Mouse (Mus musculus): ENCODE measurements around the gene Csnk1g1. TPM values are rescaled to one million over a fixed set of nuclear protein-coding genes. Genes with fewer than 3 reads are reported as not detected.

The Csnk1g1 gene
- polyA plus RNA-seq, 1 experiment from 2014 or later = 12.6 TPM

- H3K9ac ChIP-seq (replicated peaks; ENCODE audit: low read length) = peak overlapping the region; percentile 87
- 0 out of 2 replicates have a peak, but pooled peaks cover 10% of the 10 kb centered on the region for H3K4me1 ChIP-seq (ENCODE audit: insufficient read depth, low read length)
- H3K9me3 ChIP-seq (ENCODE audit: low read length) = no peaks in the 10 kb centered on the region
- H3K36me3 ChIP-seq (ENCODE audit: insufficient read depth, low read length) = no peaks in the 10 kb centered on the region
- ATAC-seq (ENCODE audit: low FRiP score, low TSS enrichment) = no peak
- WGBS = 6% methylated on average over 4 of the region's 4 CpGs
- H3K27me3 ChIP-seq (ENCODE audit: insufficient read depth, low read length) = no peaks in the 10 kb centered on the region
- H3K4me3 ChIP-seq (ENCODE audit: low read length) = peak overlapping the region; percentile 95
- H3K27ac ChIP-seq (ENCODE audit: low read length) = peak overlapping the region; percentile 93; the same call in 1 of the 2 replicates
- peak overlapping the region; percentile 86 for H3K4me2 ChIP-seq (replicated peaks; ENCODE audit: low read depth, low read length)
Measured at GRCm38 (mm10) chr9:65909837-65910236, 1.1 kb downstream of the Csnk1g1 start.

GRCm38 (mm10) chr9:65913976-65914375 is 5.3 kb downstream of the Csnk1g1 start:
- no peaks in the 10 kb centered on the region for H3K36me3 ChIP-seq (ENCODE audit: insufficient read depth, low read length)
- no peaks in the 10 kb centered on the region for H3K9me3 ChIP-seq (ENCODE audit: low read length)
- no peak overlapping the region for H3K9ac ChIP-seq (replicated peaks; ENCODE audit: low read length)
- H3K4me1 ChIP-seq (ENCODE audit: insufficient read depth, low read length) = 0 out of 2 replicates have a peak, but pooled peaks cover 7% of the 10 kb centered on the region
- H3K4me3 ChIP-seq (ENCODE audit: low read length) = no peak overlapping the region
- H3K4me2 ChIP-seq (replicated peaks; ENCODE audit: low read depth, low read length) = no peak overlapping the region
- ATAC-seq (ENCODE audit: low FRiP score, low TSS enrichment) = no peak
- WGBS = 72% methylated on average over 2 of the region's 2 CpGs
- H3K27ac ChIP-seq (ENCODE audit: low read length) = no peak overlapping the region
- no peaks in the 10 kb centered on the region for H3K27me3 ChIP-seq (ENCODE audit: insufficient read depth, low read length)

- Histone ChIP-seq H3K9ac (replicated peaks; ENCODE audit: low read length) (no peak overlapping the region), H3K9me3 (ENCODE audit: low read length) (no peaks in the 10 kb centered on the region), H3K4me1 (ENCODE audit: insufficient read depth, low read length) (no peaks in the 10 kb centered on the region), H3K36me3 (ENCODE audit: insufficient read depth, low read length) (no peaks in the 10 kb centered on the region), H3K4me3 (ENCODE audit: low read length) (no peak overlapping the region), H3K27ac (ENCODE audit: low read length) (no peak overlapping the region), H3K4me2 (replicated peaks; ENCODE audit: low read depth, low read length) (no peak overlapping the region), H3K27me3 (ENCODE audit: insufficient read depth, low read length) (no peaks in the 10 kb centered on the region)
- whole genome bisulfite sequencing = 96% methylated on average over 1 of the region's 1 CpGs
- no peak for ATAC-seq (ENCODE audit: low FRiP score, low TSS enrichment)
Measured at GRCm38 (mm10) chr9:65917015-65917414, 8.3 kb downstream of the Csnk1g1 start.

- no peak overlapping the region for H3K4me2 ChIP-seq (replicated peaks; ENCODE audit: low read depth, low read length)
- H3K27ac ChIP-seq (ENCODE audit: low read length) = no peak overlapping the region
- H3K9me3 ChIP-seq (ENCODE audit: low read length) = no peaks in the 10 kb centered on the region
- H3K36me3 ChIP-seq (ENCODE audit: insufficient read depth, low read length) = no peaks in the 10 kb centered on the region
- H3K9ac ChIP-seq (replicated peaks; ENCODE audit: low read length) = no peak overlapping the region
- no peak for ATAC-seq (ENCODE audit: low FRiP score, low TSS enrichment)
- H3K27me3 ChIP-seq (ENCODE audit: insufficient read depth, low read length) = no peaks in the 10 kb centered on the region
- H3K4me3 ChIP-seq (ENCODE audit: low read length) = no peak overlapping the region
- no peaks in the 10 kb centered on the region for H3K4me1 ChIP-seq (ENCODE audit: insufficient read depth, low read length)
Measured at GRCm38 (mm10) chr9:65928456-65928855, 19.7 kb downstream of the Csnk1g1 start.

- no peaks in the 10 kb centered on the region for H3K36me3 ChIP-seq (ENCODE audit: insufficient read depth, low read length)
- H3K4me1 ChIP-seq (ENCODE audit: insufficient read depth, low read length) = no peaks in the 10 kb centered on the region
- no peaks in the 10 kb centered on the region for H3K9me3 ChIP-seq (ENCODE audit: low read length)
- no peak overlapping the region for H3K9ac ChIP-seq (replicated peaks; ENCODE audit: low read length)
- ATAC-seq (ENCODE audit: low FRiP score, low TSS enrichment) = no peak
- H3K4me2 ChIP-seq (replicated peaks; ENCODE audit: low read depth, low read length) = no peak overlapping the region
- H3K4me3 ChIP-seq (ENCODE audit: low read length) = no peak overlapping the region
- no peak overlapping the region for H3K27ac ChIP-seq (ENCODE audit: low read length)
- no peaks in the 10 kb centered on the region for H3K27me3 ChIP-seq (ENCODE audit: insufficient read depth, low read length)
Measured at GRCm38 (mm10) chr9:65929826-65930225, 21.1 kb downstream of the Csnk1g1 start.

GRCm38 (mm10) chr9:65937566-65937965 is 28.8 kb downstream of the Csnk1g1 start:
- no peak overlapping the region for H3K4me2 ChIP-seq (replicated peaks; ENCODE audit: low read depth, low read length)
- WGBS = 88% methylated on average over 2 of the region's 2 CpGs
- H3K27me3 ChIP-seq (ENCODE audit: insufficient read depth, low read length) = no peaks in the 10 kb centered on the region
- ATAC-seq (ENCODE audit: low FRiP score, low TSS enrichment) = no peak
- no peaks in the 10 kb centered on the region for H3K36me3 ChIP-seq (ENCODE audit: insufficient read depth, low read length)
- no peak overlapping the region for H3K9ac ChIP-seq (replicated peaks; ENCODE audit: low read length)
- H3K4me3 ChIP-seq (ENCODE audit: low read length) = no peak overlapping the region
- H3K4me1 ChIP-seq (ENCODE audit: insufficient read depth, low read length) = no peaks in the 10 kb centered on the region
- no peaks in the 10 kb centered on the region for H3K9me3 ChIP-seq (ENCODE audit: low read length)
- no peak overlapping the region for H3K27ac ChIP-seq (ENCODE audit: low read length)

GRCm38 (mm10) chr9:65951082-65951587 is 42.4 kb downstream of the Csnk1g1 start:
- H3K27ac ChIP-seq (ENCODE audit: low read length) = no peak overlapping the region
- H3K4me2 ChIP-seq (replicated peaks; ENCODE audit: low read depth, low read length) = no peak overlapping the region
- H3K36me3 ChIP-seq (ENCODE audit: insufficient read depth, low read length) = 0 out of 2 replicates have a peak, but pooled peaks cover 3% of the 10 kb centered on the region
- H3K4me1 ChIP-seq (ENCODE audit: insufficient read depth, low read length) = no peaks in the 10 kb centered on the region
- no peaks in the 10 kb centered on the region for H3K9me3 ChIP-seq (ENCODE audit: low read length)
- WGBS = 92% methylated on average over 3 of the region's 3 CpGs
- H3K9ac ChIP-seq (replicated peaks; ENCODE audit: low read length) = no peak overlapping the region
- no peak overlapping the region for H3K4me3 ChIP-seq (ENCODE audit: low read length)
- ATAC-seq (ENCODE audit: low FRiP score, low TSS enrichment) = no peak
- no peaks in the 10 kb centered on the region for H3K27me3 ChIP-seq (ENCODE audit: insufficient read depth, low read length)

- H3K27ac ChIP-seq (ENCODE audit: low read length) = no peak overlapping the region
- H3K4me3 ChIP-seq (ENCODE audit: low read length) = no peak overlapping the region
- H3K4me2 ChIP-seq (replicated peaks; ENCODE audit: low read depth, low read length) = no peak overlapping the region
- H3K9me3 ChIP-seq (ENCODE audit: low read length) = no peaks in the 10 kb centered on the region
- H3K27me3 ChIP-seq (ENCODE audit: insufficient read depth, low read length) = no peaks in the 10 kb centered on the region
- H3K36me3 ChIP-seq (ENCODE audit: insufficient read depth, low read length) = no peaks in the 10 kb centered on the region
- no peak for ATAC-seq (ENCODE audit: low FRiP score, low TSS enrichment)
- H3K9ac ChIP-seq (replicated peaks; ENCODE audit: low read length) = no peak overlapping the region
- no peaks in the 10 kb centered on the region for H3K4me1 ChIP-seq (ENCODE audit: insufficient read depth, low read length)
- WGBS = 88% methylated on average over 3 of the region's 3 CpGs
Measured at GRCm38 (mm10) chr9:65970009-65970408, 61.3 kb downstream of the Csnk1g1 start.

- Histone ChIP-seq H3K27ac (ENCODE audit: low read length) (no peak overlapping the region), H3K4me2 (replicated peaks; ENCODE audit: low read depth, low read length) (no peak overlapping the region), H3K36me3 (ENCODE audit: insufficient read depth, low read length) (no peaks in the 10 kb centered on the region), H3K4me3 (ENCODE audit: low read length) (no peak overlapping the region), H3K27me3 (ENCODE audit: insufficient read depth, low read length) (no peaks in the 10 kb centered on the region), H3K4me1 (ENCODE audit: insufficient read depth, low read length) (no peaks in the 10 kb centered on the region), H3K9me3 (ENCODE audit: low read length) (no peaks in the 10 kb centered on the region), H3K9ac (replicated peaks; ENCODE audit: low read length) (no peak overlapping the region)
- no peak for ATAC-seq (ENCODE audit: low FRiP score, low TSS enrichment)
- 60% methylated on average over 2 of the region's 2 CpGs for WGBS
Measured at GRCm38 (mm10) chr9:65973206-65973605, 64.5 kb downstream of the Csnk1g1 start.

- no peaks in the 10 kb centered on the region for H3K9me3 ChIP-seq (ENCODE audit: low read length)
- no peaks in the 10 kb centered on the region for H3K36me3 ChIP-seq (ENCODE audit: insufficient read depth, low read length)
- H3K4me2 ChIP-seq (replicated peaks; ENCODE audit: low read depth, low read length) = no peak overlapping the region
- H3K4me1 ChIP-seq (ENCODE audit: insufficient read depth, low read length) = 0 out of 2 replicates have a peak, but pooled peaks cover 3% of the 10 kb centered on the region
- no peaks in the 10 kb centered on the region for H3K27me3 ChIP-seq (ENCODE audit: insufficient read depth, low read length)
- H3K4me3 ChIP-seq (ENCODE audit: low read length) = no peak overlapping the region
- ATAC-seq (ENCODE audit: low FRiP score, low TSS enrichment) = no peak
- H3K27ac ChIP-seq (ENCODE audit: low read length) = no peak overlapping the region
- no peak overlapping the region for H3K9ac ChIP-seq (replicated peaks; ENCODE audit: low read length)
Measured at GRCm38 (mm10) chr9:65975886-65976285, 67.2 kb downstream of the Csnk1g1 start.

Data from kidney, embryonic 16.5 days (tissue).